Mouse (Mus musculus) cerebellum, adult 18-20 months (tissue): Measurements from ENCODE around the gene Maco1.

Experiments used
- DNase-seq, 2 experiments: peaks; one replicate each; pipeline ENCODE4 v3.0.0; 2021

Gene Maco1

GRCm38 (mm10) chr4:134853259-134853636, at the start of gene Maco1:
Gene Maco1 (minus strand): TSS chr4:134853345.
- DNase-seq = peak; percentile 99 to 100

GRCm38 (mm10) chr4:134901126-134901525, 48.0 kb upstream of the Maco1 start:
- peak; percentile 39 to 56 for DNase-seq

GRCm38 (mm10) chr4:134897256-134897655, 44.1 kb upstream of the Maco1 start:
- no peak for DNase-seq

- DNase-seq = peak; percentile 76 to 81
Measured at GRCm38 (mm10) chr4:134892096-134892495, 39.0 kb upstream of the Maco1 start.

- DNase-seq = no peak
Measured at GRCm38 (mm10) chr4:134884364-134884763, 31.2 kb upstream of the Maco1 start.

GRCm38 (mm10) chr4:134883808-134884207, 30.7 kb upstream of the Maco1 start:
- no peak for DNase-seq

GRCm38 (mm10) chr4:134883266-134883665, 30.1 kb upstream of the Maco1 start:
- DNase-seq = peak; percentile 22 to 47

GRCm38 (mm10) chr4:134880041-134880440, 26.9 kb upstream of the Maco1 start:
- peak; percentile 17 to 33 for DNase-seq

GRCm38 (mm10) chr4:134879410-134879981, 26.4 kb upstream of the Maco1 start:
- DNase-seq = peak; percentile 78 to 82

GRCm38 (mm10) chr4:134876171-134876570, 23.0 kb upstream of the Maco1 start:
- DNase-seq = no peak

GRCm38 (mm10) chr4:134871950-134872349, 18.8 kb upstream of the Maco1 start:
- no peak for DNase-seq

GRCm38 (mm10) chr4:134871477-134871876, 18.3 kb upstream of the Maco1 start:
- DNase-seq = no peak

- no peak for DNase-seq
Measured at GRCm38 (mm10) chr4:134869815-134870375, 16.8 kb upstream of the Maco1 start.

- no peak for DNase-seq
Measured at GRCm38 (mm10) chr4:134869068-134869730, 16.1 kb upstream of the Maco1 start.

GRCm38 (mm10) chr4:134868490-134868889, 15.3 kb upstream of the Maco1 start:
- no peak for DNase-seq

GRCm38 (mm10) chr4:134868065-134868464, 14.9 kb upstream of the Maco1 start:
- no peak for DNase-seq

- DNase-seq = no peak
Measured at GRCm38 (mm10) chr4:134867661-134868060, 14.5 kb upstream of the Maco1 start.

- DNase-seq = no peak
Measured at GRCm38 (mm10) chr4:134867213-134867612, 14.1 kb upstream of the Maco1 start.

GRCm38 (mm10) chr4:134865789-134866188, 12.6 kb upstream of the Maco1 start:
- DNase-seq = no peak

- no peak for DNase-seq
Measured at GRCm38 (mm10) chr4:134865340-134865739, 12.2 kb upstream of the Maco1 start.

GRCm38 (mm10) chr4:134863937-134864729, 11.0 kb upstream of the Maco1 start, which contains the start of gene Rhd:
Gene Rhd (plus strand): TSS chr4:134864536.
- no peak for DNase-seq

GRCm38 (mm10) chr4:134862996-134863395, 9.9 kb upstream of the Maco1 start:
- no peak for DNase-seq

- no peak for DNase-seq
Measured at GRCm38 (mm10) chr4:134861884-134862283, 8.7 kb upstream of the Maco1 start.

GRCm38 (mm10) chr4:134858494-134858893, 5.3 kb upstream of the Maco1 start:
- no peak for DNase-seq
